Mouse (Mus musculus) layer of hippocampus, postnatal 36 days (tissue): ENCODE results near the gene Mdm2. TPM values are rescaled to one million over a fixed set of nuclear protein-coding genes. Genes with fewer than 3 reads are reported as not detected.
A peak's percentile ranks its signal among the peaks of the same experiment; 100 is the strongest.

ENCODE experiments used
- DNase-seq, 2 experiments: peaks; one replicate each; pipeline ENCODE4 v3.0.0; 2022
- total RNA-seq, 2 experiments: library from RNA; stranded (reverse); gene quantifications; 2 replicates each; pipeline ENCODE4 v1.2.3; 2021

Mdm2 gene
- total RNA-seq, 2 experiments from 2014 or later: 59.2 to 71.3 TPM

DNA sequence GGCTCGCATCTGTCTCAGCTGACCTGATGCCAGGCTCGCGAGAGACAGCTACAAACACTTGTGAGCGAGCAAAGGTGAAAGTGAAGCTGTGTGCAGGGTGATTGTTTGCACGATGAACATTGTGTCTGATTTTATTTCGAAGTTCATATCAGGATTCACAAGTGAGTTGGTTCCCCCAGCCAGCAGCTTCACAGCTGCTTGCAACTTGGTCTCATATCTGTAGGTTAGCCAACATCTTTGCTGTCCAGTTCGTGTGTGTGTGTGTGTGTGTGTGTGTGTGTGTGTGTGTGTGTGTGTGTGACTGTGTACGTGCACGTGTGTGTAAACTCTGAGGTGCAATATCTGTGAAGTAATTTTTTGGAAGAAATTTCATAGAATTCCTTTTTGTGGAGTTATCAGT is 55.1 kb downstream of the Mdm2 start:
- no peak for DNase-seq

DNA sequence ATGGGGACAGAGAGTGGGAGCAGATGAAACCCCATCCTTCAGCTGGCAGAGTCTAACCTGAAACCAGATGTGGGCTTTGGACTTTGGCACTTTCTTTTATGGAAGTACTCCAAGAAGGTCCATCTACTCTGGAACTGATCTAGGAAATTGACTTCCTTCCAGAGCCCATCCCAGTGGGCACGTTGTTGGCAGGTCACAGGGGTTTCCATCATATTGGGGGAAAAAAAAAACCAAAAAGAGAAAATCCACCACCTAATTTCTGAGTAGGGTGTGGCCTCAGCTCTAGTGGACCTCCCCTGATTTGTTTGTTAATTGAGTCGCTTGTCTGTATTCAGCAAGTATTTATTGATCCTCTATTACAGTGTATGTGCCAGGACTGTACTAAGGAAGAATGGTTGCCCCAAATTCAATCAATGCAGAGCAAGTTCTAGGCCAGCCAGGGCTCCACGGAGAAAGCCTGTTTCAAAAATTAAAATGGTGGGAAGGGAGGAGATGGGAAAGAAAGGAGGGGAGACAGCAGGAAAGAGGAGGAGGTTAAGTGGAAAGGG is 55.9 kb downstream of the Mdm2 start:
- no peak for DNase-seq

DNA sequence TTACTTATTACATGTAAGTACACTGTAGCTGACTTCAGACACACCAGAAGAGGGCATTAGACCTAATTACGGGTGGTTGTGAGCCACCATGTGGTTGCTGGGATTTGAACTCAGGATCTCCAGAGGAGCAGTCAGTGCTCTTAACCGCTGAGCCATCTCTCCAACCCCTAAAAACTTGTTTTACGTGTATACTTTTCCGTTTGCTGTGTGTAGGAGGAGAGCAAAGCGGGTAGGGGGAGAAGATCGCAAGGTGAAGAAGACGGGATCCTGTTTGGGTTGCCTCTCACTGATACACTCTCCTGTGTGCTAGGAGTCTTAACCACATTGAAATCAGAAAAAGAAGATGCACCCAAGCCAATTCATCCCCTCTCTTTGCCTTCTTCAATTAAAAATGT is 56.8 kb downstream of the Mdm2 start:
- DNase-seq: no peak

DNA sequence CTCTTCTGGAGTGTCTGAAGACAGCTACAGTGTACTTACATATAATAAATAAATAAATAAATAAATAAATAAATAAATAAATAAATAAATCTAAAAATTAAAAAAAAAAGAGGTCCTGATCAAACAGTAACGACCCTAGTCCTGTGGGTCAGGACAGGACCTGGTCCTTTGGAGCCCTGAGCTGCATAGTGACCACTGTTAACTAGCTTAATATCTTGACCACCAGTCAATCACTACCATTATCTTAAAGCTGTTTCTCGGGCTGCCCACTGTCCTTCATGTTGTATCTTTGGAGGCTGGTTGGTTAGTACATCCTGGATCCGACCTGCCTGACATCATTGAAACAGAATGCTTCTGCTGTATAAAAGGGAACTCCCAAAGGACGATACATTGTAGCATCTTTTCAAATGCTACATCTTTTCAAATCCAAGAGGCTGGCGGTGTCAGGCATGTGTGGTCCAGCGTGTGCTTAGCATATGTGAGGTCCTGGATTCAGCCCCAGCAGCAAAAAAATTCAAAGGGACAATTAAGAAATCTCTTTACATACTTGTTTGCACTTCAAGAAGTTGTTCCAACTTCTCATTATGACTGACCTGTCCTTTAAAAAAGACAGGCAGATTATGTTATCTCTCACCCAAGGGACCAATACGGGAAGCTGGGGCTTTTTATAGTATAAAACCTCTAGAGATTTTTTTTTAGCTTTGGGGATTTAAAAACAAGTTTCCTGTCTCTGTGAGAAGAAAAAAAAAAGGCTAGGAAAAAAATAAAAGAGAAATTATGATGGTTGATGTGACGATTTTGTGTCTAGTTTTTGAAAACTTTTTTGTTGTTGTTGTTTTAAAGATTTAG is 57.4 kb downstream of the Mdm2 start:
- no peak for DNase-seq

DNA sequence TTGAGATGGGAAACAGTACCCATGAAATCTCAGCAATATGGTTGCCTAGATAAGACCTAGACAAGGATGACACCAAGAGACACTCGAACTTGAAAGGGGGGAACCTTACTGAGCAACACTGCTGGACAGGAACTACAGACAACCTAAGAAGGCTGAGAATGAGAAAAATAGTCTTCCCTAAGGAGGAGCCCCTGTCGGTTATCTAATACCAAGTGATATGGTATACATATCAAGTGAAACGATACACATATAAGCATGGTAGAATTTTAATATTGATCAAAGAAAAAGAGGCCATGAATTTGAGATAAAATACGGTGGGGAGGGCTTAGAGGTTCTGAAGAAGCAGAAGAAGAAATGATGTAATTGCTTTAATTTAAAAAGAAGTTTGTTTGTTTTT is 58.2 kb downstream of the Mdm2 start:
- no peak for DNase-seq

DNA sequence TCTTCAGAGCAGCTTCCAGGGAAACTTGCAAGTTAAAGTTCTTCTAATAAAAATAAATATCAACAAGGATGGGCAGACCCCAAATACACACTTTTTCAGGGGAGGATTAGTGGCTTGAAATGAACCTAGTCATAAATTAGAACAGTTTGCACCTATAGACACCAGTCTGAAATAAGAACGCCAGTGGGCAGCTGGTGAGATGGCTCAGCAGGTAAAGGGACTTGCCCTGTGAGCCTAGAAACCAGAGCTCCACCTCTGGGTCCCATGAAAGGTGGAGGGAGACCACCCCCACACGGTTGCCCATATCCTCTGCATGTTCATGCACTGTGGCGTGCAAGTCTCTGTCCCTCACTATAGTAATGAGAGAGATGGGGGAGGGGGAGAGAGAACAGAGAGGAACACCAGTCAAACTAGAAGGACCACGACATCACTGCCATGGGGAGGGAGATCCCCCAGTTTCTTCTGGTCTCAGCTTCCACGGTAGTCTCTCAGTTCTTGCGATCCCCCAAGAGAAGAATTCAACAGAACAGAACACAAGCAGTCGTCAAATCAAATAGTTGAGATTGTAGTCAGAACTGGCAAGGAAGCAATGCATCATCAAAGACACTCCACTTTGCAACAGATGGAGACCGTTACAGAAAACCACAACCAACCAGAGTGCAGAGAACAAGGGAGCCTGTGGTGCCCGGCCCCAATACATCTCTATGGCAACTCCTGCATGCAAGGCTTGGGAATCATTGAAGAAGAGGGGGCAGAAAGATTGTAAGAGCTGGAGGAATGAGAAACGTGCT is 58.8 kb downstream of the Mdm2 start:
- DNase-seq: peak; percentile 27 to 37

DNA sequence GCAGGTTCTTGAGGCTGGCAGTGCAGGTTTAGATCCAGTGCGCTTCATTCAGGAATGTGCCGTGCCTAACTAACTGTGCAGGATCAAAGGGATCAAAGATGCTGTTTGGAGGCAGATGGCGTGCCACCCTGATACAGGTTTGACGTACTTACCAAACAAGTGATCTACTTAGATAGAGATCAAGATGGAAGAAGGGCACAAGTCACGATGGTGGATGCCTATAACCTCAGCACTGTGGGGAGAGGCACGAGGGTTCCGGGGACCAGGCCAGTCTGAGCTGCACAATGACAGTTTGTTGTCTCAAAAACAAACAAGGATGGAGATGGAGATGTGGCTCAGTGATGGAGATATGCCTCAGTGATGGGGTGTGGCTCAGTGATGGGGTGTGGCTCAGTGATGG is 59.8 kb downstream of the Mdm2 start:
- DNase-seq: no peak

DNA sequence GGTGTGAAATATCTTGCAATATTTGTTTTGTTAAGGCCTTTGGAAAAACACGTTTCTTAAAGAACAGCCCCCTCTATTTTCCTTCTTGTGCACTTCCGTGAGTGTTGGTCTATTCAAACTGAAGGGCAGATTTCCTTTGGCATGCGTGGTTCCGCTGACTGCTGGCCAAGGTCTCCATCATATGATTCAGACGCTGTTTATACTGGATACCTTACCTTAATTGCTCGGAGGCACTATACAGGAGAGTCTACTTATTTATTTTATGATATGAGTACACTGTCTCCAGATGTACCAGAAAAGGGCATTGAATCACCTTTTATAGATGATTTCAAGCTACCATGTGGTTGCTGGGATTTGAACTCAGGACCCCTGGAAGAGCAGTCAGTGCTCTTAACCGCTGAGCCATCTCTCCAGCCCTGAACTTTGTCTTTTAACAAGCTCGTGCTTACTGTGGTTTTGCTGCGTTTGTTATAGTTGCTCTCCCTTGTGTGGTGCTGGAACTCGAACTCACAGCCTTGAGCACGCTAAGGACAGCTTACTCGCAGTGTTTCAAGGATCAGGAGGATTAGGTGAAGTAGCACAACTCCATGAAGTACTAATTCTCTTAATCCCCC is 60.4 kb downstream of the Mdm2 start:
- no peak for DNase-seq

DNA sequence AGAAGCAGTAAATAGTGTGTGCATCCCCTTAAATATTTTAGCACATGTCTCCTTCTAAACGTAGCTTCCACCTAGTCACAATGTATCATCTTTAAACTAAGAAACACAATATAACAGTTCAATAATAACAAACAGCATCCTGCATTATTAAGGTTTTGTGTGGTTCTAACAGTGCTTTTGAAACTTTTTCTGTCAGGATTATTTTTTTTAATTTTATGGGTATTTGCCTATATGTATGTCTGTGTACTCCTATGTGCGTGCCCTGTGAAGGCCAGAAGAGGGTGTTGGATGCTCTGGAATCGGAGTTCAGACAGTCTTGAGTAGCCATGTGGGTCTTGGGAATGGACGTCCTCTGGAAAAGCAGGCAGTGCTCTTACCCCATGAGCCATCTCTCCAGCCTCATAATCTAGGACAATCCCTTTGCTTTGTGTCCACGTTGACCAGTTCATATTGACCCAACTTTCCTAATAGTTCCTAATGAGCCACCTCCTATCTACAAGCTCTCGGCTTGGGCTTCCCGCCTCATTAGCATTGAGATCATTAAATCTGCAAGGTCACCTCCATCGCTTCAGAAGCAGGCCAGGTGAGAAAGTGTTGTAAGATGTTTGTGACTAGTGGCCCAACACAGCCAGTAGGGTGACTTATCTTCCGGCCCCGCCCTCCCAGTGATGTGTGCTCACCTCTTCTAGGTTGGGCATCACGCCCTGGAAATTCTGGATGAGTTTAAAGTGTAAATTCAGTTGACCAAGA is 61.1 kb downstream of the Mdm2 start:
- no peak for DNase-seq

DNA sequence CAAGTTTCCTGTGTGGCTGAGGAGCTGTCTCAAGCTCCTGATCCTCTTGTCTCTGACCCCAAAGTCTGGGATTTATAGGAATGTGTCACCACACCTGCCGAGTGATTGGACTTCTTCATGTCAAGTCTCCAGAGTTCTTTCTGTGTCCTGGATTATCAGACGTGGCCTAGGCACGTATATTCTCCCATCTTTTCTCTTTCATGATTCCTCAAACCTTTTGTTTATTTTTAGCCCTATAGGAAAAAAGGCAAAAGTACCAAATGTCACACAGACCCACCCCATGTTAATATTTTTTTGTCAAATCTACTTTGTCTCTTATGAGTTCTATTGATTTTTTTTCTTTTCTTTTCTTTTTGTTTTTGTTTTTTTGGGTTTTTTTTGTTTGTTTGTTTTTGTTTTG is 61.9 kb downstream of the Mdm2 start:
- no peak for DNase-seq

DNA sequence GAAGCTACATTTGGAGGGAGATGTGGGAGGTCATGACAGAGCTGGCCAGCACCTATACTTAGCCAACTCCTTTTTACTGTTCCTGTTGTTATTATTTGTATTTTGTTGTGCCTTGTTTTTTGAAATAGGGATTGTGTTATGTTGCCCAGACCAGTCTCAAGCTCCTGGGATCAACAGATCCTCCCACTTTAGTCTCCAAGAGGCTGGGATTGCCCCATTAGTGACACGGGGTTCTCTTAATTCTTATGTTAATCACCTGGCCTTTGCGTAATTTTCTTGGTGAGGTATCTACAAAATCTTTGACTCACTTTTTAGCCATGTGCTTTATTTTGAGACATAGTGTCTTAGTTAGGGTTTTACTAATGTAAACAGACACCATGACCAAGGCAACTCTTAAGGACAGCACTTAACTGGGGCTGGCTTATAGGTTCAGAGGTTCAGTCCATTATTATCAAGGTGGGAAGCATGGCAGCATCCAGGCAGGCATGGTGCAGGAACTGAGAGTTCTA is 62.5 kb downstream of the Mdm2 start:
- no peak for DNase-seq

DNA sequence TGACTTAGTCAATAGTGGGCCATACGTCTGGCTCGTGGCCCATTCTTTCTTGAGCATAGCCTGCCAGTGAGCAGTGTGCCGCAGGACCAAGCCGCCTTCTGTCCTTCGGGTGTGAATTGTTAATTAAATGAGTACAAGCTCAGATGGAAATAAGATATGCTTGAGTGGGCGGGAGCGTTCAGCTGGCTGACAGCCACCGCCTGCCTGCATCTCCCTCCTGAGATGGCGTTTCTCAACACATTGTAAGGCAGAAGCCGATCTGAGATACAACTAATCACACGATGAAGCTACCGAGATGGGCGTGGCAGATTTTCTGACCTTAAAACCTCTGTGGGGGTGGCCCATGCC is 63.4 kb downstream of the Mdm2 start:
- DNase-seq: peak; percentile 62 to 68

DNA sequence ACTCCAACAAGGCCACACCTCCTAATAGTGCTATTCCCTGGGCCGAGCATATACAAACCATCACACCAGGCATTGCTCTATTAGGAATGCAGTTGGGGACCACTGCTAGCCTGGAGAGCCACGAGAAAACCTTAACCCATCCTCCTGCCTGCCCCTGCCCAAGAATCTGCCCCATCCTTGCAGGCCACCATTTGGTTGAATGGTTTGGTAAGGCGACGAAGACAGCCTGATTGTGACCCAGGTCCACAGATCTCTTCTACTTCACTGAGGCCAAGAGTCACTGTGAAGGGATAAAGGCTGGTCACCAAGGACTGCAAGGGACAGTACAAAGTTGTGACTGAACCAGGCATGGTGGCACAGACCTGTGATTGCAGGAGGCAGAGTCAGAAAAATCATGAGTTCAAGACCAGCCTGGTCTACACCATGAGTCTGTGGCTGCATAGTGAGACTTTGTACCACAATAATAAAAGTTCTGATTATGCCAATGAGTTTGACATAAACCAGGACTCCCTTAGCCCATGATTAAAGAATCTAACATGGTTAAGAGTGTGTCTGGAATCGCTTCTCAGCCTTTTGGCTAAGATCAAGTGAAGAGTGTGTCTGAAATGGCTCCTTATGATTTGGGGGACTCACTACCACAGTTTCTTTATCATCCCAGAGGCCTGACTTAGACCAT is 63.9 kb downstream of the Mdm2 start:
- no peak for DNase-seq

DNA sequence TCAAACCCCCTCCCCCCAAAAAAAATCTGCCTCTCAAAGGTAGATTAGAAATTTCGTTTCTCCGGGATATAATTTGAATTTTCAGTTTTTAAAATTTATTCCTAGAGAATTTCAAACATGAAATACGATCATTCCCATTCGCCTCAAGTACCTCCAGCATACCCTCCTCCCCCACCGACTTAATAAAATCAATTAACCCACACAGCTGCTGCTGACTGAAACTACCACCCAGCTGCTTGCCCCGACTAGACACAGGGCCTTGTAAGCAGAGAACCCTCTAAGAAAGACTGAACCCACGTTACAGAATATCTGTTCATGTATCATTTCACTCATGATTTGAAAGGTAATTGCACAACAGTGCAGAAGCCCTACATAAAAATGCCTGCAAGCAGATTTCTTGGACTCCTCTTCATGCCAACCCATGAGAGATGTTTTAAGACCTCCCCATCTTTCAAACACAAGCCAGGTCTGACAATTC is 65.0 kb downstream of the Mdm2 start:
- DNase-seq: no peak

DNA sequence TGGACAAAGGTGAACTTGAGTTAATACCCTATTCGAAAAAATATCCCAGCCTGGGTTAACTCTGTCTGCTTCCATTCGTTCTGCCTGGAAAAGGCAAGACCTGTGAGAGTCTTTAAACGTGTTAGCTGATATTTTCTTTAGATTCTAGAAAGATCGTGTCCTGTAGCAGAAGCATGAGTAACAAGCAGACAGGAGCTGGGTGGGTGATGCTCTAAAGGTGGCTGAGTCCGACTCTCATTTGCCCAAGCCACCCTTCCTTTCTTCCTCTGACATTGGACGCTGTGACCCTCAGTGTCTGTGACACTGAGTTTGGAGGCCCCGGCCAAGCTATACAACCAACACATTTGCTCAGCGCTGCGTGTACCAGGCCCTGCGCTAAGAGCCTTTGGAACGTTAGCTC is 65.7 kb downstream of the Mdm2 start:
- no peak for DNase-seq

DNA sequence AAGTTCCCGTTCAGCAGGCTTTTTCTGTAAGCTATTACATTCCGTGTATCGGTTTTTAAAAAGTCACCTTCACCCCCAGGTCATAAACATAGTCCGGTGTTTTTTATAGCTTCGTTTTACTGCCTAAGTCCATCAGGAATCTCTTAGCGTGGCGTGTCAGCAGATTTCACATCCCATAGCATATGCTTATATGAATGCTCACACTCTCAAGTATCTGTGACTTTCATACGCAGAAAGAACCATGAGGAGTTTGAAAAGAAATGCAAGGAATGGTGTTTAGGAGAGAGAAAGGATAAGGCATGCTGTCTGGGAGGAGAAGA is 66.2 kb downstream of the Mdm2 start:
- no peak for DNase-seq

DNA sequence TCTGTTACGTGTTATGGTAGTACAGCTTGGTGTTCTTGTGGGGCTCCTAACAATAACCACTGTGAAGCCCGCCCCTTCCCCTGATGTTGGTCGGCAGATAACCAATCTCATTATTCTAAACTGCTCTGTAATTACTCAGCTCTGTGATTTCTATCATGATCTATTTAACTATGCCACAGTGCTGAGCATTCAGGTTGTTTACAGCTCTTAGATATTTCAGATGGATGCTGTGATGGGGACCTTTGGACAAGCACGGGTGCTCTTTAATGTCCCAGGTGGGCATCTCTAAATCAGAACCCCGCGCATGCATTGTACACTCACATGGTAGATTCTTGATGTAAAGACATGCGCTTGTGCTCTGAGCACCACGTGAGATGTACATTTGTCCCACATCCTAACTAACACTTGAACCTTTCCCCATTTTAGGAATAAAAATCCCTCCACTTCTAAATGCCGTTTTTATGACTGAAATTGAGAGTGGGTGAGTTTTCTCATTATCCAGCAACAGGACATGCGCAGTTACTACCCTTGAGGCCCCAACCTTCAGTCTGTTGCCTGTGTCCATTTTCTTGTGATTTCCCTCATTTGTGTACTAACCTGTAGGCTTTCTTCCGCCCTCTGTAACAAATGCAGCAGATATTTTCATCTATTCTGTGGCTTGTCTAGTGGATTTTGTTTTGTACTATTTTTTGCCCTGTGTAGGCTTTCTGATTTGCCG is 66.7 kb downstream of the Mdm2 start:
- no peak for DNase-seq

DNA sequence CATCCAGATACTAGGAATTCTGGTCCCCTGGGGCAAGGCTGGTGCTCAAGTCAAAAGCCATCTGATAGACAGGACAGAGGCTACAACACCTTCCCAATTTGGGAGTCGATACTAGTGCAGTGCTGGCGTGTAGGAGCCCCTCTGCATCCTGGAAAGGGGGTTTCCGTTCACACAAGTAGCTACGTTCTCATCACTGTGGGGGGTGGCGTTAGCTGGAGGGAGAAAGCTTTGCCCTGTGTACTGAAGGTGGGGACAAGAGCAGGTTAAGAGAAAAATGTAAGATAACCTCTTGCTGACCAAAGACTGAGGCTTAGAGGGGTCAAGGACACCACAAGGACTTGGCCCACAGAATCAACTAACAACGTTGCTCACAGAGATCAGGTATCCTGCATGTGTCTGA is 67.3 kb downstream of the Mdm2 start:
- DNase-seq: no peak

DNA sequence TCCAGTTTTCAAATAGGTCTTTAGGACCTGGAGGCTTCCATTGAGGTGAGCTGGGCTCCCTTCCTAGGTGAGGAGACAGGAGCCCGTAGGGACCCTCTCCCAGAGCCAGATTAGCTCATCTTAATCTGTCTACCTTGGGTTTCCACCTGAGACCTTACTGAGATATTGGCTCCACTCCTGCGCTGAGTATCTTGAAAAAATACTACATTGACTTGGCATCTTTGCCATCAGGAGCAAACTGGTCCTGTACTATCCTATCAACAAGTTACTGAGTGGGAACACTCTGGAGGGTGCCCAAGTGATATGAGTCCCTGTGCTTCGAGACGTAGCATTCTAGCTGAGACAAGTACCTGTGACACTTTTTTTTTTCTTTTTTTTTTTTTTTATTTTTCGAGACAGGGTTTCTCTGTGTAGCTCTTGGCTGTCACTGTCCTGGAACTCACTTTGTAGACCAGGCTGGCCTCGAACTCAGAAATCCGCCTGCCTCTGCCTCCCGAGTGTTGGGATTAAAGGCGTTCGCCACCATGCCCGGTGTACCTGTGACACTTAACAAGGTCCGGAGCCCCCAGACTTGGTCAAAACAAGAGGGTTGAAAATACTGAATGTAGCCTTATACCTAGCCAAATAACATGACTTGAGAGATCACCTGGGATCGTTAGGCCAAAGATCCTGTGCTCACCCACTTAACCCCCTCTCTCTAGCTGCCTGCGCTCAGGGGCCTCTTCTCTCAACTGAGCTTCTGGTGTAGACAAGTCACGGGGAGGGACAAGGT is 67.9 kb downstream of the Mdm2 start:
- DNase-seq: no peak

DNA sequence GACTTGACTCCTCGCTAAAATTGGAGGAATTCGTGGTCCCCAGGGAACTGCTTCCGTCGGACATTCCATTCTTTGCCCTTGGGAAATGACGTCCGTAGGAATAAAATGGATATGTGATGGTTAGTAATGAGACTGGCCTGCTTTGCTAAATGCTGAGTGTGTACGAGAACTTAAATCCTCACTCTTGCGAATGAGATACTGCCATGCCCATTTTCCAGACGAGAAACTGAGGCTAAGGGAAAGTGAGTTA is 68.4 kb downstream of the Mdm2 start:
- no peak for DNase-seq
